Mouse (Mus musculus) kidney, adult 11 months (tissue): ENCODE results near the gene Tmprss3.

ENCODE experiments used
- DNase-seq: peaks from one replicate; pipeline ENCODE4 v3.0.0; 2022

Gene Tmprss3

GRCm38 (mm10) chr17:31198877-31199276 lies at the start of gene Tmprss3:
Gene Tmprss3 (minus strand): TSS chr17:31198977.
- no peak for DNase-seq

DNA sequence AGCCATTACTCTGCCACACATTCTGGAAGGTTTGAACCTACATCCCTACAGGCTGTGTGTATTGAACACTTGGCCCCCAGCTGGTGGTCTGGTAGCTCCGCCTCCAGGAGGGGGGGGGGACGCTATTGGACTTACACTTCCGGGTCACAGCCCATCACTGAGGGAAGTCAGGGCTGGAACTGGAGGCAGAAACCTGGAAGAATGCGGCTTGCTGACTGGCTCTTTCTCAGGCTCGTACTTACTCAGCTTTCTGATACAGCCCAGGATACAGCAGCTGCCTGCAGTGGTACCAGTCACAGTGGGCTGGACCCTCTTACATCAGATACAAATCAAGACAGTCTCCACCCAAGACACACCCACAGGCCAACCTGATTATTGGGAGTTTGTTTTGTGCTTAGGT lies 48.4 kb upstream of the Tmprss3 start:
- no peak for DNase-seq

- DNase-seq = no peak
Measured at GRCm38 (mm10) chr17:31245321-31245720, 46.5 kb upstream of the Tmprss3 start.

DNA sequence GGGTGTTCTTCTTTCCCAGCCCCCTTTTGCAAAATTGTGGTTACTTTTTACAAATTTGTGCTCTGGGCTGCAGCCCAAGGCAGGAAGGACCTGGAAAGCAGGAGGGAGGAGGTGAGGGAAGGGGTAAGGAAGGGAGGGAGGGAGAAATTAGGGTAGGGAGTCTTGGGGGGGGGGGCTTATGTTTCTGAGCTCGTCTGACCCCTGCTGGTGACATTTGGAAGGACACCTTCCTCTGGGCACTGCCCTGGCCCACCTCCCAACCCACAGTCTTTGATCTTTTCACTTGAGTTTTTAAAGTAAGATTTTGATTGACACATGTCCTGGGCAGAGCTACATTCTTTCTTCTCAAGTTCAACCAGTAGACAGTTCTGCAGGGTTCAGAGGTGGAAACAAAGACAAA lies 44.0 kb upstream of the Tmprss3 start:
- no peak for DNase-seq

DNA sequence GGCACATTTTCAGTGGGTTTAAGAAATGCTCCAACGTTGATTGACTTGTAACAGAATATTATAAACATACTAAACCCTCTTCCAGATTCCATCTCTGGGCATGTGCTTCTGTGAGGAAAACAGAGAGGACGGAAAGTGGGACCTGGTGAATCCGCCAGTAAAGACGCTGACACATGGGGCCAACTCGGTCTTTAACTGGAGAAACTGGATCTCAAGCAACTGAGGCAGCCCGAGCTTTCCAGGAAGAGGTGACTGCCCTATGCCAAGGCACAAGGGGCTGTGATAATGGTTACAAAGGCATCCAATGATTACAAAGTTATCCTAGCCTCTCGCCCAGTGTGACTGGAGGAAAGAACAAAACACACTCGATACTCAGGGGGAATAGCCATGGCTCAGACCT lies 42.4 kb upstream of the Tmprss3 start:
- no peak for DNase-seq

DNA sequence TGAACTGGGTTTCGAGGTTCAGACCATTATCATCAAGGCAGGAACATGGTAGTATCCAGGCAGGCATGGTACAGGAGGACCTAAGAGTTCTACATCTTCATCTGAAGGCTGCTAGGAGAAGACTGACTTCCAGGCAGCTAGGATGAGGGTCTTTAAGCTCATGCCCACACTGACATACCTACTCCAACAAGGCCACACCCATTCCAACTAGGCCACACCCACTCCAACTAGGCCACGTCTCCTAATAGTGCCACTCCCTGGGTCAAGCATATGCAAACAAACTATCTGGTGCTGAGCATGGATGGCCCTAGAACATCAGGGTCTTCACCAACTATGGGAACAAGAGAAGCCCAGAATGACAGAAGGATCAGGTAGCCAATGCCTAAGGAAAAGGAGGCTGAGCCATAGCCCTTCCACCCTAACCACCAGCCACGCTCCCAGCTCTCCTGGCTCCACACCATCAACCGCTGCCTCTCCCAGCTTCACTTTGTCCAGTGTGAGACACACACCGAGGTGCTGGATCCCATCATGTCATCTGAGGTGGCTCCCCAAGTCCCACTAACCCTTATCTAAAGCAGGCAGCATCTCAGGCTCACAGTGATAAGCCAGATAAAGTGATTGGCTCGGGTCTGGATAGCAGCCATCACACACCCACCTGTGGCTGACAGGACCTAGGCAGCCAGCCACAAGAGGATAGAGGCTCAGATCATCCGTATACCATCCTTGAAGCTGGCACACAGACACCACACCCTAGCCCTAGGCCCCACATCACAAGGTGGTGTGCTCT lies 39.6 kb upstream of the Tmprss3 start:
- DNase-seq = no peak

DNA sequence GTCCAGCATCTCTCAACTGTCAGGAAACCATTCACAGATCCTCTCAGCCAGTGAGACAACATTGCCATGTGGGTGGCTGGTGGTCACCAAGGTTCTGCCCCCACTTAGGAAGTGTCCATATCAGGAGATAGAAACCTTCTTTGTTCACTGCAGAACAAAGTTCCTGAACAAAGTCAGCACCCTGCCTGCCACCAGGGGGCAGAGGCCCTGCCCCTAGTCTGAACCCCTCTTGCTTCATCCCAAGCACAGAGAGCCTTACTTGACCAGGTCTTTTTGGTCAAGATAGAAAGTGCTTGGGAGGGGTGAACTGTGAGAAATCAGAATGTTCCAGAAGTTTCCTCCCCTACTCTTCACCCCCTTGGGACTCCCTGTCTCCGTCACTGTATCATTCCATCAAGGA lies 37.1 kb upstream of the Tmprss3 start:
- DNase-seq = no peak

- DNase-seq = no peak
Measured at GRCm38 (mm10) chr17:31232251-31233010, 33.7 kb upstream of the Tmprss3 start.

- DNase-seq = no peak
Measured at GRCm38 (mm10) chr17:31231780-31232179, 33.0 kb upstream of the Tmprss3 start.

GRCm38 (mm10) chr17:31226931-31227330 lies 28.2 kb upstream of the Tmprss3 start:
- DNase-seq = no peak

DNA sequence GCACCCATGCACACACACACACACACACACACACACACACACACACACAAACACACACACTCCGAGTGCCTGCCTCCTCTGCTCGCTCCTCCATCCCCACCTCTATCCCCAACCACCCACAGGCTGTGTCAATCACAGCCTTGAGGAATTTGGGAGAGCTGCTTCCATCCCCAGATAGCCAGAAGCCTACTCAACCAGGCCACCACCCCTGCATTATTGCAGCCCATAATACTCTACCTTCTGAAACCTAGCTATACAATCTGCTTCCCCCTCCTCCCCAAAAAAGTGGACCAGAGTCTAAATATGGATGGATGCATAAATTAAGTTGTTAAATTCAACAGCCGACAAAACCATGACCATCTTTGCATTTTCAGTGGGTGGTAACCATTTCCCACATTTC lies 27.6 kb upstream of the Tmprss3 start:
- no peak for DNase-seq

DNA sequence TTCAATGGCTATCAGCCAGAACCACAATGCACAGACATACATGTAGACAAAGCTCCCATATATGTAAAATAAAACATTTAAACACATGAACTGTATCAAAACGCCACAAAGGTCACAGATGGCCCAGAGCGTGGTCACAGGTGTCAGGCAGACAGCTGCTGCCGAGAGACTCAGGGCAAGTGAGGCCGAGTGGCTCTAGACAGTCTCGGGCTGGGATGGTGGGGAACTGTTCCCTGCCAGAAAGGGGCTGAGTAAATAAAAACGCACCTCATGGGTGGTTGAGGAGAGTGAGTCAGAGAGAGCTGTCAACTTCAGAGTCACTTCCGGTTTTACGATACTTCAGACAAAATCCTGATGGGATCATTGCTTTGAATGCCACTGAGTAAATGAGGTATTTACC lies 25.8 kb upstream of the Tmprss3 start:
- no peak for DNase-seq

DNA sequence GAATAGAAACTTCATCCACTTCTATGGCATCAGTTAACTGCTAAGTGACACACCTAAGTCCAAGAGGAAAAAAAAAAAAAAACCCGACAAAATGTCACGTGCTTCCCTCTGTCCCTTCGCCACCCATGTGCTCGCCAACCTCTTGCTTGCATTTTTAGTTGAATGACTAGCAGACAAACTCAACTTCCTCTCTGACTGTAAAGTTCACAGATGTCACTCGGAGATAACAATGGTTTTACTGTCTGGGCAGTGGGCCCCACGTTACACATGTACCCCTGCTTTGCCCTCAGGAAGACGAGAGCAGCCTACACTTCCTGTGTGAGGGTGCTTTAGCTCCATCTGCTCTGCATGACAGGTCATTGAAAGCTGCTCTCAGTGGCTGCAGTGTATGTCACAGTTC lies 25.1 kb upstream of the Tmprss3 start:
- DNase-seq = no peak

- DNase-seq = no peak
Measured at GRCm38 (mm10) chr17:31222810-31223310, 24.1 kb upstream of the Tmprss3 start.

DNA sequence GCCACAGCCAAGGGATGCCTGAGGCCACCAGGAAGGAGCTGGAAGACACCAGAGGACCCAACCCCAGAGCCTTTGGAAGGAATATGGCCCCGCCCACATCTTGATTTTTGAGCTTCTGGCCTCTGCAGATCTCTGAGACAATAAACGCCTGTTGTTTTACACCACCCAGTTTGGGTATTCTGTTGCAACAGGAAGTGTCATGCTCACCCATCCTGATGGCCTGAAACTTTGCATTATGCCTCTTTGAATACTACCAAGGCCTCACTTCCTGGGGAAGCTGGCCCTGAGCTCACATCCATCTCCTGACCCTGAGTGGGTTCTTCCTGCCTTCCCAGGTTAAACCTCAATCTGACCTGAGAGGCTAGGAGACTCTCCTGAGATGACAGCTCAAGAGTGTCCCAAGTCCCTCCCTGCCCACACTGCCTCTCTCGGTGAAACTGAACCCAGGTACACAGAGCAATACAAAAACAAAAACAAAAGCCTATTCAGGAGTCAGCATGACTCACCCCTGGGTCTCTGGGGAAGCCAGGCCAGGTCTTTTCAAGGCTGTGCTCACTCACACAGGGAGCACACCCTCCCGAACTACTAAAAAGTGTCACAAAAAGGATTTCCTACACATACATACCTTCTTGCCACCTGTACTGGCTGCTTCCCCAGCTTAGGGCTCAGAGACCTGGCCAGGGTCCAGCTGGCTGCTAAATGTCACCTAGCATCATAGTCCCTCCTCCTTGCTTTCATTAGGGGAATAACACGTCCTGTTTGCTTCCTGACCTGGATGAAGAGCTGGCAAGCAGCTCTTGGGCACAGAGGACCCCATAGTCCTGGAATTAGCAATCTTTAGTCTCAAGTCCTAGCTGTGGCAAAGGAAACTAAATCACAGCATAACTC lies 17.5 kb upstream of the Tmprss3 start:
- no peak for DNase-seq

GRCm38 (mm10) chr17:31211881-31212280 lies 13.1 kb upstream of the Tmprss3 start:
- DNase-seq = no peak

DNA sequence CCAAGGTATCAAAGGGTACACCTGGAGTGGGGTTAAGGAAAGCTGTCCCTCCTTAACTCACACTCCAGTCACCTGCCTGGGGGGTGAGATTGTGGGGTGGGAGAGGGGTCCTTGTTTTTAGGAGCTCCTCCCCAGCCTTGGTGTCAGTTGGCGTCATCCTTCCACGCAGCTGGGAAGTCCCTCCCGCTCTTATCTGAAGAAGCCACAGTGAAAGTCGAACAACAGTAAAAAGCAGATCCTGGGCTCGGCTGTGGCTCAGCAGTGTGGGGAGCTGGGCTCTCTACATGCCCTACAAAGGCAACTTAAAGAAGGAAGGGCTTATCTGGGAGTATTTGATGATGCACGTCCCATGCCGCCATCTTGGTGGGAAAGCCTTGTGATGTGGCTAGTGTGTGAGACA lies 11.5 kb upstream of the Tmprss3 start:
- no peak for DNase-seq

DNA sequence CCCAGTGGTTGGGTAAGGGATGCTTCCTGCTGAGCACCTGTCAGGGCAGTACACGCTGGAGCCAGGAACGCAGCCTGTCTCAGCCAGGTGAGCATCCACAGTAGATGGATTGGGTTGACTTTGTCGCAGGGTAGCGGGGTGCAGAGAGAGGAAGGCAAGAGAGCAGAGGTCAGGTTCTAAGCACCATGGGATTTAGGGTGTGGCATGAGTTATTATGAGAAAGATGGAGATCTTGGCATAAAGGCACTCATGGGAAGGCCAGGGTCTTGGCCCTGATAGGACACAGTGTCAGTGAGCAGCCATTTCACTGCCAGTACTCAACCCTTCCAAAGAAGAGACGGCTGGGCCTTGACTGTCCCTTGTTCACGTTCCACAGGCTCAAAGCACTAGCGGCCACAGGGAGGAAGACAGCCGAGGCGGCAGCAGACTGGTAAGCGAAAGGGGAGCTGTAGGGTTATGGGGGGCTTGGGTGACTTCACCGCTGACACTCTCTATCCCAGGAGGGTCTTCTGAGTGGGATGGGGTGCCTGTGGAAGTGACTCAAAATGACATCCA lies 10.7 kb upstream of the Tmprss3 start:
- no peak for DNase-seq

GRCm38 (mm10) chr17:31208654-31209053 lies 9.9 kb upstream of the Tmprss3 start:
- DNase-seq = no peak

GRCm38 (mm10) chr17:31207771-31208334 lies 9.1 kb upstream of the Tmprss3 start, which contains the start of gene Ubash3a:
Gene Ubash3a (plus strand): TSS chr17:31207873.
- DNase-seq = no peak

DNA sequence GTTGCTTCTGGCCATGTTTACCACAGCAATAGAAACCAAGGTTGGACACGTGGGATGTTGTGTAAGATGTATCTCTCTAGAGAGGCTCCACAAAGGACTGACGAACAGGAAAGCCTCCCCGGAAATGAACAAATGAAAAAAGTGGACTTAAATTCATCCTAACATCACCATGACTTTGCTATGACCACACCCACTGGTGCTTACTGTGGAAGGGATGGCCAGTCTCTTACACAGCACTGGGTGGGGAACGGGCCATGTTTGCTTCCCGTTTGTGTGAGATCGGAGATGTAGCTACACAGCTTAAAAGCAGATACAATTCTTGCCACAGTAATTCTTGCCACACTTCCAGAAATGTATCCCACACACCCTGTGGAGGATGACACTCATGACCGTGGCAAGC lies 2.5 kb downstream of the Tmprss3 start:
- no peak for DNase-seq

DNA sequence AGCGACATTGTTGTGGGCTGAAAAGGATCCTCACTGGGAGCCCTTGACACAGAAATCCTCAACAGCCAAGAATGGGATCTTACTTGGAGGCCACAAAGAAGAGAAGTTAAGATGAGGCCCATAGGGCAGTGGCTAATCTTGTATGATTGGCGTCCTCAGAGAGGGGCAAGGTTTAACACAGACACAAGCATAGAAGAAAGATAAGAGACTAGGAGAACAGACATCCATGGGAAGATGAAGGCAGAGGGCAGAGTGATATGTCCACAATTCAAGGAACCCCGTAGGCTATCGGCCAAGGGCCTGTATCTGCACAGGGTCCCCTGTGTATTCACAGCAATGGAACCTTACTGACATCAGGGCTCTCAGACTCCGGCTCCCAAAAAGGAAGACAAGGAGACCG lies 3.6 kb downstream of the Tmprss3 start:
- DNase-seq = no peak
